Mouse (Mus musculus) midbrain, embryonic 10.5 days (tissue): ENCODE measurements at regions not wholly inside any gene's neighbourhood (a gene's known extent, or its start where the extent isn't known, plus 50 kb on each side); places are given as distances from the start of the nearest gene placed in this dataset.
"Not testable (repeated sequence)": the region's sequence is repeated elsewhere in the genome, so short reads cannot be mapped to it uniquely, and the experiment has no call there.

ENCODE experiments used
- DNase-seq: peaks from one replicate; pipeline ENCODE4 v3.0.0-alpha.2; 2017; ENCODE audit warnings: low spot score
- H3K27ac ChIP-seq: fragments of 300-500 bp; sonication (generic); replicated peaks from 2 replicates; pipeline ENCODE4 v1.5.1; 2016; ENCODE audit warnings: mild to moderate bottlenecking
- H3K27me3 ChIP-seq: fragments of 300-500 bp; sonication (generic); 2 replicates; pipeline ENCODE4 v1.6.1; 2016; ENCODE audit warnings: low read depth, mild to moderate bottlenecking; ENCODE audit not compliant: poor library complexity, severe bottlenecking
- H3K36me3 ChIP-seq: fragments of 300-500 bp; sonication (generic); 2 replicates; pipeline ENCODE4 v1.6.1; 2016; ENCODE audit warnings: mild to moderate bottlenecking, moderate library complexity
- H3K4me1 ChIP-seq: fragments of 300-500 bp; sonication (generic); 2 replicates; pipeline ENCODE4 v1.6.1; 2016
- H3K4me3 ChIP-seq: fragments of 300-500 bp; sonication (generic); 2 replicates; pipeline ENCODE4 v1.5.1; 2016; ENCODE audit warnings: mild to moderate bottlenecking, moderate library complexity
- H3K9me3 ChIP-seq: fragments of 300-500 bp; sonication (generic); replicated peaks from 2 replicates; pipeline ENCODE4 v1.6.1; 2016; ENCODE audit warnings: mild to moderate bottlenecking
- WGBS: fragments of 180-500 bp; shearing (Covaris S2); methylation state at CpG from one replicate; pipeline ENCODE4 v1.1.7; 2016; 5-methylcytosine and 5-hydroxymethylcytosine counted together

DNA sequence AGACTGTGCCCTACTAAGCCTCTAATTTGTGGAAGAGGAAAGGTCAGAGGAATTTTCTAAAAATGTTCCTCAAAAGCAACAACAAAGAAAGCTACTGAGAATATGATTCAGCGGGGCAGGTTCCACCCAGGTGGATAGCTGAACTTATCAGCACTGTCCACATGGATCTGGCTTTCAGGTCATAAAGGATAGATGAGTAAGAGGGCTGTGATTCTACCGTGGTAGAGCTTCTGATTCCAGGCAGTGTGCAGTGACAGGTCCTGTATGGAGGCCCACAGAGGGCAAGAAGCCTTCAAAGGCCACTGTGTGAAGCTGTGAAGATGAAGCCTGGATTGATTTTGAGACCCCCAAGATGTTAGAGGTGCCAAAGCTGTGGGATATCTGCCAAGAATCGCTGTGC lies 51.8 kb downstream of the Teddm3 start:
- DNase-seq, H3K9me3 ChIP-seq, H3K4me1 ChIP-seq, H3K27ac ChIP-seq, H3K4me3 ChIP-seq, H3K36me3 ChIP-seq, H3K27me3 ChIP-seq: not testable (repeated sequence)
- 86% methylated on average over 3 of the region's 3 CpGs for WGBS

DNA sequence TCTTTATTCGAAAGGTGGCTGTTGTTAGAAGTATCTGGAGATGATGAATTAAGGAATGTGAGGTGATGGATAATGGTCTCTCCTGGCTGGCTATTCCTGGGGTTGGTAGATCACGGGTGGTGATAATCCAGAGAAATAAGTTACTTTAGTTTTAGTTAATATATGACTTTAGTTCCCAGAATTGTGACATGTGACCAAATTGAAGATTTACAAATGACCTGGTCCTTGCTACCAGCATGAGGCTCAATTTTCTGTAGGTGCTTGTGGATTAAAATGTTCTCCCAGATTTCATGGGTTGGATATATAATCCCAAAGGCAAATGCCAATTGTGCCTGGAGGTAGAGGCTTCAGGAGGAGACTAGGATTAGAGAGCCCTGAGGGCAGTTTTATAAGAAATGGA lies 53.7 kb downstream of the Teddm3 start:
- H3K27ac ChIP-seq, H3K36me3 ChIP-seq, H3K4me1 ChIP-seq, H3K27me3 ChIP-seq, H3K4me3 ChIP-seq, DNase-seq, H3K9me3 ChIP-seq: not testable (repeated sequence)
- 87% methylated on average over 2 of the region's 2 CpGs for WGBS

DNA sequence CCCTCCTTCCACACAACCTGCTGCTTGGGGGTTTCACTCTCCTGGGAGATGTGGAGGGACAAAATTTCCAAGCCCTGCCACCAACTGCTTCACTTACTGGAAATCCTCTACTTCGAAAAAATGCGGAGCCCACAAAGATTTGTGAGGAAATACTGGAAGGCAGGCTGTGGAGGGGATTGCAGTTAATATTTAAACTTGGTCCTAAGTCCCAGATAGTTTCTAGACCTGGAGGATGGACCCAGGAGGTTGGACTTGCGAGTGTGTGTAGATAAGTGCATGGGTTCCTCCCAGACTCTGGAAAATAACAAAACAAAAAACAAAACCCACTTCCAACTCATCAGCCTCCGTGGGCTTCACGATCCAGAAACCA lies 79.0 kb downstream of the Teddm3 start:
- peaks cover 3% of the 10 kb centered on the region; the same call in 1 of the 2 replicates for H3K4me1 ChIP-seq
- no peaks in the 10 kb centered on the region for H3K9me3 ChIP-seq
- H3K27ac ChIP-seq = no peak overlapping the region
- WGBS = 73% methylated on average over 5 of the region's 5 CpGs
- H3K27me3 ChIP-seq = no peaks in the 10 kb centered on the region
- DNase-seq = no peak
- H3K4me3 ChIP-seq = no peak overlapping the region
- no peaks in the 10 kb centered on the region for H3K36me3 ChIP-seq

DNA sequence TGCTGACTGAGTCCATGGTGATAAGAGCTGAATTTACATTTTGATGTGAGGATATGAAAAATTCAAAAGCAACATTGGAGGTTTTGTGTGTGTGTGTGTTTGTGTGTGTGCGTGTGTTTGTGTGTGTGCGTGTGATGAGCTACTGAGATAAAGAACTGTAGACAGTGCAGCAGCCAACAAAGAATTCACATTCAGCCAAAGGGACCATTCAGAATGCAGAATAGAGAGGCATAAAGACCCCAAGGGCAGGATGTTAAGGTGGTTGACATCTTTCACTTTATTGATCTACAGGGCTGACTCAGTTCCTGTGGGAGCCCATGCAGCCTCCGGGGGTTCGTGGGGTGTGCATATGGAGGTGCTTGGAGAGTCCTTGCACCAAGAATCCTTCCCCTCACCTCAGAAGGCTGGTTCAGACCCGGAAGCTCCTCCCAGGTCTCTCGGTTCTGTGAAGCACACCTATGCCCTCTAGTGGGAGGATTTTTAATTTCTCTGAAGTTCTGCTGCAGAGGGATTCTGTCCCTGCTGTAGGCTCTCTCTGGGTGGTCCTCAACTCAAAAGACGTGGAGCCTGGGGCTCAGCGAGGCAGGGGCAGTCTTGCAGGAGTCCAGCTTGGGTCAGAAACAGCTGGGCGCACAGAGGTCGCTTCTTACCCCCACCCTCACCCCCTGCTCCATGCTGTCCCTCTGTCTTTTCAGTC lies 79.6 kb downstream of the Teddm3 start:
- H3K9me3 ChIP-seq, DNase-seq, H3K4me3 ChIP-seq, H3K4me1 ChIP-seq, H3K27me3 ChIP-seq, H3K27ac ChIP-seq, H3K36me3 ChIP-seq: not testable (repeated sequence)
- WGBS = 27% methylated on average over 9 of the region's 10 CpGs

DNA sequence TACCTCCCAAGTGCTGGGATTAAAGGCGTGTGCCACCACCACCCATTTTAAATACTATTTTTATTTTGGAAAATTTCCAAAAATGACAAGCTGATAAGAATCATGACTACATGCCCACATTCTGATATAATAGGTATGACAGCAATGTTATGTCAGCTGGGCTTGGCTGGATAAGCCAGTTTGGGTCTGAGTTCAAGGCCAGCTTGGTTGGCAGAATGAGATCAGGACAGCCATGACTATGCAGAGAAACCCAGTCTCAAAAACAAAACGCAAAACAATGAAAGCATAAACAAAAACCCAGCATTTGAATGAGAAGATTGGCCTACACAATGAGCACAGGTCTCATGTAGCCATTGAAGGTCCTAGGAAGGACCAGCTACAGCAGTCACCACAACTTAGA lies 93.6 kb downstream of the Teddm3 start:
- Histone ChIP-seq H3K9me3 (peaks cover 7% of the 10 kb centered on the region), H3K27ac (no peak overlapping the region), H3K4me1 (no peaks in the 10 kb centered on the region), H3K36me3 (no peaks in the 10 kb centered on the region), H3K4me3 (no peak overlapping the region), H3K27me3 (no peaks in the 10 kb centered on the region)
- WGBS = 87% methylated on average over 2 of the region's 2 CpGs
- DNase-seq = no peak

DNA sequence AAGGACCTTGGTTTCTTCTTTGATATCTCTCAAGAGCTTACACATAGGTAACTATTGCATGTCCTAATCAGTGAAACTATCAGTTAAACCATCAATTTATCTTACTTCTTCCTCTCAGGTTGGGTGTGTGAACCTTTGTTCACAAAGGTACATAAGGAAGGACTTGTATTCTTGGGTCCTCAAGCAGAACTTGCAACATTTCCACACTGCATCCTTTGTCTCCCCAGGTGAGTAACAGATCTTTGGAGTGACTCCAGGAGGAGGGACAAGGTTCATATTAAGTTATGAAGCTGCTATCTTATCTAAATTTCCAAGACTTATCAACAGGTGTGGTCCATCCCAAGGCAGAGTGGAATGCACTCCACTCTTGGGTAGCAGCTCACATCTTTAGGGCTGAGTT lies 99.0 kb downstream of the Teddm3 start:
- H3K4me3 ChIP-seq = no peak overlapping the region
- H3K27ac ChIP-seq = no peak overlapping the region
- DNase-seq = no peak

DNA sequence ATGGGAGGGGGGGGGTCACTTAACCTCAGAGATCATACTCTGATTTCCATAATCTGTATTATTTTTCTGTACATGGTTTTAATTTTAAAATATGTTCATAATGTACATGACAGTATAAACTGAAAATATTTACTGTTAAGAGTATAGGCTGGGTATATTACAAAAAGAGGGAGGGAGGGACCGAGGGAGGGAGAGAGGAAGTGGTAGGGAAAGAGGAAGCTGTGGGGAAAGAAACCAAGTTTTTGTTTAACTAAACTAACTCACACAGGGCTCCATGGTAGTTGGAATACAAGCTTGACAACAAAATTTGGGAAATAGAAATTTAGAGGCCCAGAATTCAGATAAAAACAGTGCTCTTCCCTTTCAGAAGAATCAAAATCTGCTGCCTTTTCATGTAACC lies 131.7 kb downstream of the Teddm3 start:
- WGBS = 83% methylated on average over 1 of the region's 1 CpGs
- not testable (repeated sequence) for H3K4me1 ChIP-seq, H3K9me3 ChIP-seq, H3K27me3 ChIP-seq, H3K36me3 ChIP-seq, DNase-seq, H3K27ac ChIP-seq, H3K4me3 ChIP-seq

More for the DNA sequence above, 99.0 kb downstream of the Teddm3 start:
- Histone ChIP-seq H3K36me3 (no peaks in the 10 kb centered on the region), H3K9me3 (peaks cover 35% of the 10 kb centered on the region), H3K27me3 (no peaks in the 10 kb centered on the region), H3K4me1 (no peaks in the 10 kb centered on the region)

DNA sequence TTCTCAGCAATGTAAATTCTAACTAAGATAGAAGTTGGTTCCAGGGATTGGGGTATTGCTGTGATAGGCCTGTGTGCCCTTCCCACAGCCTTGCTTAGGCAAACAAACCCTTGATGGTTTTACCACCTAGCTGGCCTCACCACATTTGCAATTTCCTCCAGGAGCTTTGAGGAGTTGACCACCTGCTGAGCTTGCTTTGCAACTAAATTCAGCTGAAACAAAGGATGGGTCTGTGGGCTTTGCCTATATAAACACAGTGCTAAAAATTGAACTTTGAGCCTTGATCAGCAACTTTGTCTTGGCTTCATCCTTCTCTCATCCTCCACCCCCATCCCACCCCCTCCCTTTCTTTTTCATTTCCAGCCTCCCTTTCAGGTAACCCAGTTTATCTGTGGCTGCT lies 148.9 kb downstream of the Teddm3 start:
- H3K27ac ChIP-seq = no peak overlapping the region

DNA sequence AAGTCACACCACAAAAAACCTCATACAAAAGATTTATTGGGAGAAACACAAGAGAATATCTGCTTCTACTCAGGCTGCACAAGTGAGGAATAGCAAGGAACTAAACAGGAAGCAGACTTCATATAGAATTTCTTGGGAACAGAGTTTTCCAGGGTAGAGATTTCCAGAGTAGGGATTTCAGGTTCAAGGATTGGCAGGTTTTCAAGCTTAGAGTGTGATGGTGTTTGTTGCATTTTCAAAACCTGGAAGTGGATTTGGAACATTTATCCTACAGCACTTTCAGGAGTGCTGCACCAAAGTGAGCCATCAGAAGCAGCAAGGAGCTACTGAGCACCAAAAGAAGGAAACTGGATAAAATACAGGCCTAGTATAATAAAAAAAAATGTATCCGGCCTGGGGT lies 152.7 kb downstream of the Teddm3 start:
- no peaks in the 10 kb centered on the region for H3K27me3 ChIP-seq
- no peak for DNase-seq
- no peaks in the 10 kb centered on the region for H3K36me3 ChIP-seq
- no peak overlapping the region for H3K27ac ChIP-seq
- H3K9me3 ChIP-seq = peaks cover 10% of the 10 kb centered on the region; the same call in 1 of the 2 replicates
- WGBS = 88% methylated on average over 1 of the region's 1 CpGs
- no peaks in the 10 kb centered on the region for H3K4me1 ChIP-seq
- no peak overlapping the region for H3K4me3 ChIP-seq

More for the DNA sequence above, 148.9 kb downstream of the Teddm3 start:
- no peaks in the 10 kb centered on the region for H3K4me1 ChIP-seq
- no peak for DNase-seq
- no peak overlapping the region for H3K4me3 ChIP-seq
- H3K36me3 ChIP-seq = no peaks in the 10 kb centered on the region
- peaks cover 10% of the 10 kb centered on the region; the same call in 1 of the 2 replicates for H3K9me3 ChIP-seq
- H3K27me3 ChIP-seq = no peaks in the 10 kb centered on the region

DNA sequence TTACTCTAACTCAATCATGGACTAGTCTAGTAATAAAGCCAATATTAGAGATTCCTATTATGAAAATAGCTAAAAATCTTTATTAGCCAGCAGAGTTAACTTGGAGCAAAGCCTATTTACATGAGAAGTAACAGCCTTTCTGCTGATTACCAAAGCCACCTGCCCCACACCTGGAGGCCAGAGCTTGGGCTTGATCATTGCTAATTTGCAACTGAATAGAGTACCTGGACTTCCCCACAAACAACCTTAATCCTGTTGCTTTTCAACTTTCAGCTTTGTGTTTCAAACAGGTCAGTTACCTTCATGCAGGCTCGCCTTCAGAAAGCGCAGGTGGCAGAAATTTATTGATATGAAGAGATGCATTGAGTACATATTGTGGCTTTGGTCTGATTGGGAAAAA lies 163.3 kb downstream of the Teddm3 start:
- Histone ChIP-seq H3K36me3 (no peaks in the 10 kb centered on the region), H3K27ac (no peak overlapping the region), H3K4me1 (no peaks in the 10 kb centered on the region), H3K27me3 (no peaks in the 10 kb centered on the region), H3K4me3 (no peak overlapping the region), H3K9me3 (no peaks in the 10 kb centered on the region; the same call in 1 of the 2 replicates)
- DNase-seq = no peak
- WGBS = 89% methylated on average over 2 of the region's 2 CpGs

DNA sequence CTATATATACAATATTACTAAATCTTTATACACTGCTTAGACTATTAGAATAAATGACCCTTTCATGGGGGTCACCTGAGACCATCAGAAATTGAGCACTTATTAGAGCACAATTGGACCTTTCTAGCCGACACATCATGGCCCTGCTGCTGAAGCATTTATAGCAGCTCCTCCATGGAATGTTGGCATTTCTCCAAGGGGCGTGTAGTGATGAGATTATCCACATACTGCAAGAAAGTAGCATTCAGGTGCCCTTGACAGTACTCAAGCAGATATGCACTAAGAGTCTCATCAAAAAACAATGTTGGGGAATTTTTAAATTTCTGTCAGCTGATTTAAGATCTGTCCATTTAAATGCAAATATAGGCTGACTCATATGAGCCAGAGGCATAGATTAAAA lies 178.4 kb downstream of the Teddm3 start:
- no peaks in the 10 kb centered on the region for H3K27me3 ChIP-seq
- H3K27ac ChIP-seq = no peak overlapping the region
- no peaks in the 10 kb centered on the region for H3K9me3 ChIP-seq
- no peak overlapping the region for H3K4me3 ChIP-seq
- 89% methylated on average over 2 of the region's 2 CpGs for WGBS
- DNase-seq = no peak
- no peaks in the 10 kb centered on the region for H3K36me3 ChIP-seq
- H3K4me1 ChIP-seq = no peaks in the 10 kb centered on the region

DNA sequence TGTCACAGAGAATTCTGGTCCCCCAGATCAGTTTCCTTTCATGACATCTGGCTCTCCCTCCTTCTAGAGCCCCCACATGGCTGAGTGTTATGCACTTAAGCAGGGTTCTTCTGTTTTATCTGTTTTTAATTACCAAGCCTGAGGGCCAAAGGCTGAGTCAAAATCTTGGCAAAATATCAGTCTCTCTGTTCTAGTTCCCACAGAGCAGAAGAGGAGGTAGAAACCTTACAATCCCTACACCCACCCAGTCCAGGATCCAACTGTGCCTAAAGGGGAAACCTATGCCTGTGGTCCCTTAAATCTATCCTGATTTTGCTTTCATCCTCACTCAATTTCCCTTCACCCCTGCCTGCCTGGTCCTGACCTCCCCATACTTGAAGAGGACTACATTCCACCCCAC lies 181.4 kb downstream of the Teddm3 start:
- DNase-seq = no peak
- no peaks in the 10 kb centered on the region for H3K4me1 ChIP-seq
- no peaks in the 10 kb centered on the region for H3K36me3 ChIP-seq
- no peaks in the 10 kb centered on the region for H3K9me3 ChIP-seq
- no peak overlapping the region for H3K27ac ChIP-seq
- H3K4me3 ChIP-seq = no peak overlapping the region
- H3K27me3 ChIP-seq = no peaks in the 10 kb centered on the region

DNA sequence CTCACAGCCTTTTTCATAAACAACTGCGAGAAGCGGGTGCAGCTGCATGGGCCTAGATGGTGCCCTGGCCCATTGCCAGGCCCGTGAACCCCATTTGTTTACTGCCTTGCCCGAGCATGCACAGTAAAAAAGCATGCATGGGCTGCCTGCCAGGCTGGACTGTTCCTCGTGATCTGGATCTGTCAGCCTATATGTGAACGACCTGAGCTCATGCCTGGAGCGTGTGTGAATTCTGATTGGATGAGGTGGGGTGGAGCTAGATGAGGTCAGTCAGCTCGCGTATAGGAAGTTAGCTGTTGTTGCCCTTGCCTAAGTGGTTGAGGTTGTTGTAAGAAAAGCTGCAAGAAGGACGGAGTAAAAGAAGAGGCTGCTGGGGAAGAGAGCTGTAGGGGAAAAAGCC lies 194.9 kb downstream of the Teddm3 start:
- Histone ChIP-seq H3K4me3 (no peak overlapping the region), H3K4me1 (no peaks in the 10 kb centered on the region), H3K27me3 (no peaks in the 10 kb centered on the region), H3K9me3 (no peaks in the 10 kb centered on the region), H3K36me3 (no peaks in the 10 kb centered on the region), H3K27ac (no peak overlapping the region)
- DNase-seq = no peak
- 88% methylated on average over 10 of the region's 10 CpGs for WGBS

DNA sequence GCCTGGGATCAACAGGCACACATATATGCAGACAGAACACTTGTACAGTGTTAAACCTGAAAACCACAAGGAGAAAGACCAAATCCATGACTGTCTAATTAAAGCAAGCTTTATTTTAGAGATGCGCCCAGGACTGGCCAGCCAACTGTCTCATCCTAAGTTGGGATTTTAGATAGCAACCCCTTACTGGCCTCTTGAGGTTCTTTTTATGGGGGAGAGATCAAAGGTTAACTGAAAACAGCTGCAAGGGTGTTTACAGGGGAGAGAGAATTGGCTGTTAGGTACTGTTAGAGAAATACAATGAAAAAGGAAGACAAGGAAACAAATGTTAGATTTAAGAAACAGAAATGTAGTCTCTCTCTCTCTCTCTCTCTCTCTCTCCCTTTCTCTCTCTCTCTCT lies 202.4 kb upstream of the Thpo start:
- DNase-seq = no peak
- Histone ChIP-seq H3K9me3 (no peaks in the 10 kb centered on the region), H3K4me3 (no peak overlapping the region), H3K27me3 (no peaks in the 10 kb centered on the region), H3K4me1 (no peaks in the 10 kb centered on the region), H3K36me3 (no peaks in the 10 kb centered on the region), H3K27ac (no peak overlapping the region)
- WGBS = 84% methylated on average over 1 of the region's 1 CpGs
